Mouse (Mus musculus) midbrain, embryonic 13.5 days (tissue): ENCODE results near the gene Gm28897. TPM values are rescaled to one million over a fixed set of nuclear protein-coding genes. Genes with fewer than 3 reads are reported as not detected.
"Not testable (repeated sequence)": the region's sequence is repeated elsewhere in the genome, so short reads cannot be mapped to it uniquely, and the experiment has no call there.

Experiments
- ATAC-seq: fragments of 200-750 bp; cut with Nextera tagmentation; 2 replicates; pipeline ENCODE4 v1.8.0; 2017; ENCODE audit warnings: mild to moderate bottlenecking, moderate TSS enrichment, moderate library complexity
- H3K27ac ChIP-seq: fragments of 300-500 bp; sonication (generic); 2 replicates; pipeline ENCODE4 v1.5.1; 2015; ENCODE audit warnings: inconsistent platforms, mild to moderate bottlenecking, moderate library complexity
- H3K27me3 ChIP-seq: fragments of 300-500 bp; sonication (generic); 2 replicates; pipeline ENCODE4 v1.6.1; 2015; ENCODE audit warnings: mild to moderate bottlenecking, inconsistent platforms
- H3K36me3 ChIP-seq: fragments of 300-500 bp; sonication (generic); 2 replicates; pipeline ENCODE4 v1.6.1; 2015; ENCODE audit warnings: mild to moderate bottlenecking, inconsistent platforms
- H3K4me1 ChIP-seq: fragments of 300-500 bp; sonication (generic); replicated peaks from 2 replicates; pipeline ENCODE4 v1.6.1; 2015; ENCODE audit warnings: inconsistent platforms
- H3K4me2 ChIP-seq: fragments of 300-500 bp; sonication (generic); replicated peaks from 2 replicates; pipeline ENCODE4 v1.6.1; 2015; ENCODE audit warnings: moderate library complexity, mild to moderate bottlenecking, inconsistent platforms
- H3K4me3 ChIP-seq: fragments of 300-500 bp; sonication (generic); replicated peaks from 2 replicates; pipeline ENCODE4 v1.5.1; 2015; ENCODE audit warnings: mild to moderate bottlenecking, inconsistent platforms
- H3K9ac ChIP-seq: fragments of 300-500 bp; sonication (generic); replicated peaks from 2 replicates; pipeline ENCODE4 v1.6.1; 2015; ENCODE audit warnings: mild to moderate bottlenecking, inconsistent platforms
- H3K9me3 ChIP-seq: fragments of 300-500 bp; sonication (generic); 2 replicates; pipeline ENCODE4 v1.6.1; 2016; ENCODE audit warnings: mild to moderate bottlenecking, inconsistent platforms
- WGBS: fragments of 180-500 bp; shearing (Covaris S2); methylation state at CpG from one replicate; pipeline ENCODE4 v1.1.7; 2015; 5-methylcytosine and 5-hydroxymethylcytosine counted together
- polyA plus RNA-seq: library from polyadenylated mRNA; unstranded; fragments of >200 nt; fragmentation: Nextera tagmentation; extraction: Ambion mirVana; gene quantifications from 2 replicates; pipeline ENCODE4 v1.2.1, GENCODE M21; 2015

The Gm28897 gene
- not detected in 2 replicates for polyA plus RNA-seq

- ATAC-seq: not testable (repeated sequence)
Observed at GRCm38 (mm10) chrY:80926695-80927094, at the start of gene Gm28897. Gene Gm28897 (plus strand): TSS chrY:80926995.

More at GRCm38 (mm10) chrY:80926695-80927094, at the start of gene Gm28897:
- not testable (repeated sequence) for H3K36me3 ChIP-seq, H3K27me3 ChIP-seq, H3K27ac ChIP-seq, H3K9ac ChIP-seq, H3K4me3 ChIP-seq, H3K9me3 ChIP-seq, H3K4me1 ChIP-seq, H3K4me2 ChIP-seq
- no CpG with 5 or more reads among the region's 6 CpGs for WGBS
